Mouse (Mus musculus) granulocyte monocyte progenitor cell, adult 5-6 weeks (primary cell): ENCODE data around the gene Gm42372. TPM values are rescaled to one million over a fixed set of nuclear protein-coding genes. Genes with fewer than 3 reads are reported as not detected.

Experiments used
- ATAC-seq: replicated peaks from 2 replicates; pipeline ENCODE4 v1.8.0; 2016; ENCODE audit warnings: mild to moderate bottlenecking, moderate TSS enrichment, inconsistent platforms; ENCODE audit not compliant: poor library complexity, severe bottlenecking
- total RNA-seq, 2 experiments: library from RNA; stranded (forward) in 1 of 2; stranded (reverse) in 1 of 2; fragments of 200-712, 200-1000 nt in 1 of 2; fragments of >200 nt in 1 of 2; fragmentation: Nextera tagmentation in 1 of 2; gene quantifications; 2 replicates each; pipeline ENCODE4 v1.2.3; 2014 to 2017

The Gm42372 gene
- total RNA-seq, 2 experiments from 2014 or later = 0.09 TPM; not detected in 1

DNA sequence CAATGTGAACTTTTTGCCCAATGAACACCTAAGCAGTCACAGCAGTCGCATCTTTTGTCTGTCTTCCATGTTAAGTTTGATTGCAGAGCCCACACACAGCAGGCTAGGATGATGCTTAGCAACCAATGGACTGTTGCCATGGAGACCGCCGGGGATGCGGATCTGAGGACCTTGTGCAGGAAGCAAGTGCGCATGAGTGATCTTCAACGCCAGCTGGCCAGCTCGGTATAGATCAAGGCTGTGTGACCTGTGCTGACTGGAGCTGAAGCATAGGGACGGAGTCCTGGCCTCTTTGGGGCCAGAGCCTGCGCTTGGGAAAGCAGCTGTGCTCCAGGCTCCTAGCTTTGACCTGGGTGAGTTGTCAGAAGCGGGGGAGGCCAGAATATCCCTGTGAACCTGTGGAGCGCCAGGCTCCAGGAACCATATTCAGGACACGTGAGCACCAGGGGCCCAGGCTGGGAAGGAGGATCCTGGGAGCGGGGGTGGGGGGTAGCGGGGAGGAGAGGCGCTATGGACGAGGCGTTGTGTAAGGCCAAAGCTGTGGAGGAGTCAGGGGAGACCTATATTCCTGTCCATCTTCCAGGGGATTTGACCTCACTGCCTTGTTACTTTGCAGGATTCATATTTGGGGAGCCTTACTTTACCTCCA lies 23.2 kb upstream of the Gm42372 start, which contains the start of gene Pnmal1:
Gene Pnmal1, plus strand, starts transcription at position 141 of the 649 bp plus-strand sequence.
- no peak for ATAC-seq

DNA sequence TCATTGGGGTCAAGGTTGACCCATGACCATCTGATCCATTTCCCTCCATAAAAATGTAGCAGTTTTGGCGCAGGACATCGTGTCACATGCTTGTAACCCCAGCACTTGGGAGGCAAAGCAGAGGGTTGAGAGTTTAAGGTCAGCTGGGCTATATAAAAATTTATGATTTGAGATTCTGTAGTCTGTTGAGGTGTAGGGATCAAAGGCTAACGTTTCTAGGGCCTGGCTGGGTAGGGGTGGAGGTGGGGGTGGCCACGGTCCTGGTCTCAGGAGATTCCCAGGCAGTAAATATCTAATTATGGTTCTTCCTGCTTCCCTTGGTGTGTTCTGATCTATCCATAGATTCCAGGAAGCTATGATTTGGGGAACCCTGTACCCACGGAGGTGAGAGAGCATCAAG lies 21.2 kb upstream of the Gm42372 start:
- no peak for ATAC-seq

DNA sequence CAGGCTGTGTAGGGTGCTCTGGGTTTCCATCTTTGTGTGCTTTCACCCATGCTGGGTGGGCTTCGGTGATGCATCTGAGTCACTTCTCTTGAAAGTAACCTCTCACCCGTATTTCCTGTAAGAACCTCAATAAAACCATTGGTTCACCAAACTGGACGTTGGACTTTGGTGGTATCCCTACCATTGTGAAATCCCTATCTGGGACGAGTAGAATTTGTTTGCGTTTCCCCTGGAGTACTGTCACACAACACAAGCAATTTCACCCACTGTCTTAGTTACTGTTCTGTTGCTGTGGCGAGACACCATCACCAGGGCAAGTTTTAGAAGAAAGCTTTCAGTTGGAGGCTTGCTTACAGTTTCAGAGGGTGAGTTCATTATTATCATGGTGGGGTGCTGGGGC lies 14.5 kb upstream of the Gm42372 start:
- no peak; the same call in 1 of the 2 replicates for ATAC-seq

DNA sequence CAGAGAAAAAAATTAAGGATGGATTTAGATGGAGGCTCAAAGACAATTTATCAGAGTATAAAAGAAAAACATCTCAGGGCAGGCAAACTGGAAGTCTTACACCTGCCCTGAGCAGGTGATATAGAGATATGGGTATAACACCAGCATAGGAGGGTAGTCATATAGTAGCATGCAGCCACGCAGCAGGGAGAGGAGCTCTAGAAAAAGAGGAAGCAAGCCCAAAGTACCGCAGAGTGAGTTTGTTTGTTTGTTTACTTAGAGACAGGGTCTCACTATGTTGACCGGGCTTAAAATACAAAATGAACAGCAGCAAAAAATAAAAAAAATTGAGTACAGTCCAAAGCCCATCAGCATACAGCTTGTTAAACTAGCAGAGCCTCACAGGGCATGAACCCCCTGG lies 11.7 kb upstream of the Gm42372 start:
- ATAC-seq = peak; percentile 32; the same call in 1 of the 2 replicates

DNA sequence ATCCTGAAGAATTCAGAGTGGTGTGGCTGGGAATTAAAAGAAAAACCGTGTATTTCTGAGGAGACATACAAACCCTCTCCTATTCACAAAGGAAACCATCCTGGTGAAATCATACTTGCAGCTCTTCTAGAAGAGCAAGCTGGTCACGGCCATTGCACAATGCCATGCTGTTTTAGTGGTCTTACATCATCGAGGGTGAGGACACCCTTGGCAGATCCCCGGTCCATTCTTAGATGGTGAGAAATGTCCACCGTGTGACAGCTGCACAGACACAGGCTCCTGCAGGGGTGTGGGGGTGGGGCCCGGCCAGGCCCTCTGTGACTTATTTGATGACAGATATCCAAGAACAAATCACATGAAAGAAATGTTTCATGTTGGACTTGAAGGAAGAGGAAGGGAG lies 8.9 kb upstream of the Gm42372 start:
- peak; percentile 99 for ATAC-seq

DNA sequence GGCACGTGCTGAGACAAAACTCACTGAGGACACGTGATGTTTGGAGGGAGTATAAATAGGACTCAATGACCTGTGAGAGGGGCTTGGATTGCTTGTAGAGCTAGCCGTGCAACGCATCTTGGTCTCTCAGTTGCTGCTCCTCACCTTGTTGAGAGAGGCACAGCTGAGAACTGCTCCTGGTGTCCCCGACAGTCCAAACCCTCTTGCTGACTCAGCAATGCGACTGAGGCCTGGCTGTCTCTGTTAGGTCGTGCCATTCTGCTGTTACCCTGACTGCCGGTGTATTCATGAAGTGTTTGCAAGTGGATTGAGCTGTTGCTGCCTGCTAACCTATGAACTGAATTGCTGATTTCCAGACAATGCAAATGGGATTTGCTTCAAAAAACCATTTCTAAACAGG lies 6.6 kb upstream of the Gm42372 start:
- no peak for ATAC-seq

DNA sequence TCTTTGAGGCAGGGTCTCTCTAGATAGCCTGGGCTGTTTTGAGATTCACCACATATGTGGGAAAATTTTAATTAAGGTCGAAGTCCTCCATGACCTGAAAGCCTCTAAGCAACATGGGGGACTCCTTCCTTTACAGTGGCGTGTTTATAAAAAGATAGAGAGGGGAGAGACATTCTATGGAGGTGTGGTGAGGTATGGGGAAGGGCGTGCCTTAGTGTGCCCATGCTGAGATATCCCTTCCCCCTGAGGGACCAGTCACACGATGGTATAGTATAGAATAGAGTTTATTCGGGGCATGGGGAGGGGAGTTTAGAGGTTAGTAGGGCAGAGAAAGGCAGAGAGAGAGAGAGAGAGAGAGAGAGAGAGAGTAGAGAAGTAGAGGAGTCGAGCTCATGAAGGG lies 4.7 kb upstream of the Gm42372 start:
- ATAC-seq = no peak

DNA sequence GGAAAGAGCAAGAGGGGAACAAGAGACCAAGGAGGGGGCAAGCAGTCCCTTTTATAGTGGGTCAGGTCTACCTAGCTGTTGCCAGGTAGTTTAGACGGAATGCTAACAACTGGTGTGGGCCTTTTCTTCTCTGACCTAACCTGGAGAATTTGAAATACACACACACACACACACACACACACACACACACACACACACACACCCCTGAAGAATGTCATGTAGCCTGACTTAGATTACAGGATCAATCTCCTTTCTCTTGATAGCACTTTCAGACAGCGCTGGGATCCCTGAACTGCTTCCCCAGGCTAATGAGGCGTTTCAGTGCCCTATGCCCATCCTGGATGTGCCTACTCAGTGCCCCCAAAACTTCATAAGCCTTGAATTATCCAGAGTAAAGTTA lies 4.3 kb upstream of the Gm42372 start:
- ATAC-seq = no peak

DNA sequence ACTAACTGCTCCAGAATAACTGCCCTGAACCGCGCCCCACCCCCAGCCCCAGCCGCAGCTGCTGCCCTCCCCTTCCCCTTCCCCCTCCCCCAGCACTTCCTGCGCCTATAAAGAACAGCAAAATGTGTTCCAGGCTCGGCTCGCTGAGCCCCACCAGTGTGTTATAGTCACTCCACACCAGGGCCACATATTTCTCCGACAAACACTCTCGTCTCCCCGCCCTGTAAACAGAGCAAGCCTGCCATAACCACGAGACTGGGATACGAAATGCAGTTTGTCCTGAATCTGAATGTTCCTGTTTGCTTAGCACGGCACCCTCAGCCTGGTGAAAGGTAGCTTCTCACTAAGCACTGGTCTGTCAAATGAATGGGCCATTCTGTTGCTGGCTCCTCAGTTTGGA lies 2.5 kb upstream of the Gm42372 start:
- ATAC-seq = peak; percentile 52; the same call in 1 of the 2 replicates

DNA sequence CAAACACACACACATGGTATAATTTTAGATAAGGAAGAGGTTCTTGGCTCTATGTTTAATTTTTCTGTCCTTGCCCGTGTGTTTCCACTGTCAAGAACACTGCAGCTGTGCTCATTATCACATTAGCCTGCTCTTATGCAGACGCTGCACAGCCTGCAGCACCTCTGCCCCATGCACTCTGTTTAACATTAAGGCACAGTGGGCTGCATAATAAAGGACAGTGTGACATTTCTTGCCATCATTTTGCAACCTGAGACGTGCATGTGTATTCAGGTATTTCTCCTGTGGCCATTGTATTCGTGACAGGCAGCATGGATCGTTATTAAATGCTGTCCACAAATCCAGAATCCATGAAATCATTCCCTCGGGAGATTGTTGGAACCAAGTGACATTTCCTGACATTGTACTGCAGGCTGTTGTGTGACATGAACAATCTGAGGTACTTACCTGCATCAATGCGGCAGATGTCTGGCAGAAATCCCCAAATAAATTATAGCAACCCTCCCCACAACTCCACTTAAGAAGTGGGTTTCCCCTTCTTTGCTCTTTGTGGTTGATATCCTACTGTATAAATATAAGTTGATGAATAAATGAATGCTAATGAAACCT lies 4.8 kb downstream of the Gm42372 start:
- no peak for ATAC-seq

DNA sequence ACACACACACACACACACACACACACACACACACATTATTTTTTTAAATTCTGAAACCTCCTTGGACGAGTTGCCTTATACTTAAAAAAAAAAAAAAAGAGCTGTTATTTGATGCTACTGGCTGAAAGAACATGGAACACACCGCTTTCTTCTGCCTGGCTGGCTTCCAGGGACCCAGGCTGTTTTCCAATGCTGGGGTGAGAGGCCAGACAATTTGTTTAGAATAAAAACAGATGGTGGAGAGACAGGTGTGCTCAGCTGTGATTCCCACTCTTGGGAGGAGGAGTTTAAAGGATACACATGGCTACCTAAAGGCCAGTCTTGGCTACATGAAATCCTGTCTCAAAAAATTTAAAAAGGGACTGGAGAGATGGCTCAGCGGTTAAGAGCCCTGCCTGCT lies 5.5 kb downstream of the Gm42372 start:
- no peak for ATAC-seq

DNA sequence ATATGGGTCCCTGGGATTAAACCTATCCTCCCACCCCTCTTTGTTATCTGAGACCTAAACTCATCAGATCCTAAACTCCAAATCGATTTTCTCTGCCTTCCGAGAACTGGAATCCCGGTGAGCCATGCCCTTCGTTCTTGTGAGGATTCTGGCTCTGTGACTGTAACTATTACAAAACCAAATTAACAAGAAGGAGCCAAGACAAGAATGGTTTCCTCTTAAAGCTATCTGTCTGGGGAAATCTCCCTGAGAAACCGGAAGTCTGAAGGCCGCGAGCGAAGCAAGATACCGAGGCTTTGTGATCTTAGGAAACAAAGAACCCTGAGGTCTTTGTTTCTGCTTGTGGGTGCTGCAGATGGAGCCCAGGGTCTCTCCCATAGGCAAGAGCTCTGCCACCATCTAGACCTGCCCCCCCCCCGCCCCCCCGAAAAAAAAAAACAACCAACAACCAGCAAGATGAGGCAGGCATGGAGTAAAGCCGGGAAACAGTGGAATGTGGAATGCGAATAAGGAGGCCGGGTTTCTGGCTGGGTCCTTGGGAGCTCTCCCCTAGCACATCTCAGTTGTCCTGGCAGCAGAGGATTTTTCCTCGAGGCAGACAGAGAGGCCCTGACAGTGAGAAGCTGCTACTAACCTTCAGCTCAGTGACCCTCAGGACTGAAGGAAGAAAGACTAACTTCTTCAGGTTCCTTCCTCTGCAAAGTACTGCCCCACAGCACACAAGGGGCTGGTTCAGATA lies 7.3 kb downstream of the Gm42372 start:
- ATAC-seq = peak; percentile 52

DNA sequence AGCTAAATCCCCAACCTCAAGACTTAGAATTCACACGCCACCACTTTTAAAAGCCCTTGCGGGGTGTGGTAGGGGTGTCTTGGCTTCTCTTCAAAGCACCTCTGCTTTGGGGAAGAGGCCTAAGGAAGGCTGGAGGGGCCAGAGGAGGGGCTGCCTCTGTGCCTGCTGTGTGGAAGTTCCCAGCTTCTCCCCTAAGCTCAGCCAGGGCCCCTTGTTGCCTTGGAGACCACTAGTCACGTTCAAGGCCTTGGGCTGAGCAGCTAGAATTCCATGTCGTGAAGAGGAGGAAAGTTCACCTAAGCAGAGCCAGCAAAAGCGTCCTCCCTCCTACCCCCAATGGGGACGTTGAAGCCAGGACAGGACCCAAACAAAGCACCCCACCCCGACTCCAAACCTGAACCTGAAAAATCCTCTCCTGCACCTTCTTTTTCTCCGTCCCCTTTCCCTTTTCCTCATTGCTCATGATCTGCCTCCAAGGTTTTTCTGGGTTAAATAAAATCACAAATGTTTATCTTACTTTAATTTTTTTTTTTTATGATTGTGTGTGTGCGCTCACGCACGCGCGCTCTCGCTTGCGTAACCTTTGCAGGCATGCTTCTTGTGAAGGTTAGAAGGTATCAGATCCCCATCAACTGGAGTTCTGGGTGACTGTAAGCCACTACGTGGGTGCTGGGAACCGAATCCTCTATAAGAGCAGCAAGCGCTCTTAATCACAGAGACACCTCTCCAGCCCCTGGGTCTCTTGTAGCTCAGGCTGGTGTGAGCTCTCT lies 9.0 kb downstream of the Gm42372 start:
- peak; percentile 17; the same call in 1 of the 2 replicates for ATAC-seq

DNA sequence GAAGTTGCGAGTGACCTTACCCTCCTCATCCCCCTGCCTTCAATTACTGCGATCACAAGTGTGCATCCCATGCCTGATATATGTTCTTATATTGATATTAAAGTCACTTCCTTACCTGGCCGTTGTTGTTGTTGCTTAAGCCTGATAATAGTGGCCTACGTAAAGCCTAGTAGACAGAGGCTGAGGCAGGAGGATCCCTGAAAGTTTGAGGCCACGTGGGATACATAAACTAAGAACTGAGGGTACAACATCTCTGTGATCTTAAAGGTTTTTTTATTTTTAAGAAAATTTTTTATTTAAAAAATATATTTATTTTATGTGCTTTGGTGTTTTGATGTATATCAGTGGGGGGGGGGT lies 9.5 kb downstream of the Gm42372 start, which contains the start of gene Ccdc8:
Gene Ccdc8, plus strand, starts transcription at position 258 of the 357 bp plus-strand sequence.
- ATAC-seq = no peak

DNA sequence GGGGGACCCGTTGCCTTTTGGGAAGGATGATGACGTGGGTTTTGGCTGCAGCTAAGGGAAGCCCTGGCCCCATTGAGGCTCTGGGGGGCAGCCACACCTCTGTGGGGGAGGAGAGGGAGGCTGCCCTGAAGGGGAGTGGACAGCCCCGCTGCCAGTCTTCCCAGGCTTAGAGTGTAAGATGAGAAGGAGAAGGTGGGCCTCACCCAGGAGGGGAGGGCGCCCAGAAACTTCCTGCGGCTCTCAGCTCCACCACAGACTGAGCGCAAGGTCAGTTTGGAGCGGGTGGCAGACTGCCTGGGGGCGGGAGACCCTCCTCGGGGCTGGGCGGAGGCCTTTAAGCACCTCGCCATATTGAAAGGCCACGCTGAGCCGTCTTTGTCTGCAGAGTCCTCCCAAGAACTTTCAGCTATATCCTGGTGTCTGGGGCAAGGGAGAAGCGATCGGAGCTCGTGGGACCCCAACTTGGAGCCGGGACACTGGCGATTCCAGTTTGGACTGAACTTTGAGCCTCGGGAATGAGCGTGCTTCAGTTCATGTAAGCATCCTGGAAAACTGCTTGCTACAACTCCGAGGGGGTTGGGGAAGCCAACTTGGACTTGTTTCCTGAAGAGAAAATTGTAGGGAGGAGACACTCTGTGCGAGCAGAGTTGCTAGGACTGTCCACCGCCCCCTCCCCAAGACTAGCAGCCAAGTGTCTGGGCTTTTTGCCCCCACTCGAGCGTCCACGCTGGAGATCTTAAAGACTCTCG lies 10.9 kb downstream of the Gm42372 start:
- ATAC-seq = peak; percentile 85

DNA sequence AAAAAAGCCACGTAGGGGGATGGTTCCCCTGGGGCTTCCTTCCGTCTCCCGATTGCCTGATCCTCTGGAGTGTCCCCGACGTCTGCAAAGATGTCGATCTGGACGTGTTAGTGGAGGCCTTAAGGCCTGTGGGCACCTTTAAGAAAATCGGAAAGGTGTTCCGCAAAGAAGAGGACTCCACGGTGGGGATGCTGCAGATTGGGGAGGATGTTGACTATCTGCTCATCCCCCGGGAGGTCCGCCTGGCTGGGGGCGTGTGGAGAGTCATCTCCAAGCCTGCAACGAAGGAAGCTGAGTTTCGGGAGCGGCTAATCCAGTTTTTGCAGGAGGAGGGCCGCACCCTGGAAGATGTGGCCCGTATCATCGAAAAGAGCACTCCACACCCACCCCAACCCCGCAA lies 11.5 kb downstream of the Gm42372 start:
- no peak for ATAC-seq

DNA sequence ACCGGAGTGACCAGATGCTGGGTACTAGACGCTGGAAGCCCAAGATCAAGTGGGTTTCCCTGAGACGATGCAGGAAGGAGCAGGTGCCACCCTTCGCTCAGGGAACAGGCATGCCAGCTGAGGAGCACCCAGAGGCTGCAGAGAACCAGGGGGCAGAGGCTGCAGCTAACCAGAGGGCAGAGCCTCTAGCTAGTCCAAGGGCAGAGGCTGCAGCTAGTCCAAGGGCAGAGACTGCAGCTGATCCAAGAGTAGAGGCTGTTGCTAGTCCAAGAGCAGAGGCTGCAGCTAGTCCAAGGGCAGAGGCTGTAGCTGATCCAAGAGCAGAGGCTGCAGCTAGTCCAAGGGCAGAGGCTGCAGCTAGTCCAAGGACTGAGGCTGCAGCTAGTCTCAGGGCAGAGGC lies 12.5 kb downstream of the Gm42372 start:
- ATAC-seq = no peak

DNA sequence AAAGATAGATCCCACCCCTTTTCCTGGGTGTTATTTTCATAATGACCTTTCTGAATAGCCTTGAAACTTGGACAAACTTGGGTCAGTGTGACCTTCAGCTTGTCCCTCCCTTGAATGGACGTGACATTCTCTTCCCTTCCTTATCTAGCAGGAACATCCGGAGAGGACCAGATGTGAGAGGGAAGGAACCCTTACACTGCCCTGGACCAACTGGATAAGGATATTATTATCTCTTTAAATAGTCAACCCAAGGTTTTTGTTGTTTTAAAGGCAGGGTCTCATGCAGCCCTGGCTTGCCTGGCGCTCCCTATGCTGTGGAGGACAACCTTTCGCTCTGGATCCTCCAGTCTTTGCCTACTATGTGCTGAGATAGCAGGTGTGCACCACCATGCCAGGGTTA lies 16.3 kb downstream of the Gm42372 start:
- no peak for ATAC-seq

DNA sequence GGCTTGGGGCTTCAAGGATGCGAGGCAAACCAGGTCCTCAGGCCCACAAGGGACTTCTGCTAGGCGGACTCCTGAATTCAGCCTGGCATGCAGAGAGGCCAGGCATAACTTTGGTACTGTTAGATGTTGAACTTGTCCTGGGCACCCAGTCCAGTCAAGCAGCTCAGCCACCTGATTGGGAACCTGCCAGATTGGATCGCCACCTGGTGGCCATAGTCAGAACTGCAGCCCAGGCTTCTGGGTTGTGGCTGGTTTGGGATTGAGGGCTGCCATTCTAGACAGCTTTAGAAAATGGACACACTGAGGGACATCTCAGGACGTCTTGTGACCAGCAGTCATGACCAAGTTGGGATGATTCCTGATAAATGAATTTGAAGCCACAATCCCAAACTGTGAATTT lies 16.8 kb downstream of the Gm42372 start:
- peak; percentile 54 for ATAC-seq
